Mouse (Mus musculus) forebrain, embryonic 11.5 days (tissue): Measurements from ENCODE around the gene Csdc2. TPM values are rescaled to one million over a fixed set of nuclear protein-coding genes. Genes with fewer than 3 reads are reported as not detected.

Experiments
- ATAC-seq: fragments of 200-750 bp; cut with Nextera tagmentation; replicated peaks from 2 replicates; pipeline ENCODE4 v1.8.0; 2017; ENCODE audit warnings: moderate TSS enrichment; ENCODE audit not compliant: low FRiP score
- DNase-seq: peaks from one replicate; pipeline ENCODE4 v3.0.0-alpha.2; 2017; ENCODE audit warnings: low spot score
- H3K27ac ChIP-seq: fragments of 300-500 bp; sonication (generic); 2 replicates; pipeline ENCODE4 v1.5.1; 2014; ENCODE audit warnings: low read depth, low read length
- H3K27me3 ChIP-seq: fragments of 300-500 bp; sonication (generic); 2 replicates; pipeline ENCODE4 v1.6.1; 2014; ENCODE audit warnings: mild to moderate bottlenecking, low read length, mixed read lengths; ENCODE audit not compliant: control insufficient read depth, insufficient read depth
- H3K36me3 ChIP-seq: fragments of 300-500 bp; sonication (generic); 2 replicates; pipeline ENCODE4 v1.6.1; 2014; ENCODE audit warnings: mild to moderate bottlenecking, low read length, moderate library complexity, mixed read lengths; ENCODE audit not compliant: control insufficient read depth, insufficient read depth
- H3K4me1 ChIP-seq: fragments of 300-500 bp; sonication (generic); replicated peaks from 2 replicates; pipeline ENCODE4 v1.6.1; 2014; ENCODE audit warnings: low read length, mixed read lengths; ENCODE audit not compliant: control insufficient read depth, insufficient read depth
- H3K4me2 ChIP-seq: fragments of 300-500 bp; sonication (generic); 2 replicates; pipeline ENCODE4 v1.6.1; 2014; ENCODE audit warnings: low read depth, mild to moderate bottlenecking, low read length, moderate library complexity, mixed read lengths; ENCODE audit not compliant: severe bottlenecking
- H3K4me3 ChIP-seq: fragments of 300-500 bp; sonication (generic); 2 replicates; pipeline ENCODE4 v1.5.1; 2014; ENCODE audit warnings: low read depth, low read length
- H3K9ac ChIP-seq: fragments of 300-500 bp; sonication (generic); 2 replicates; pipeline ENCODE4 v1.6.1; 2014; ENCODE audit warnings: low read length
- H3K9me3 ChIP-seq: fragments of 300-500 bp; sonication (generic); 2 replicates; pipeline ENCODE4 v1.6.1; 2016; ENCODE audit warnings: low read length, mixed read lengths; ENCODE audit not compliant: control insufficient read depth
- WGBS: fragments of 180-500 bp; shearing (Covaris S2); extraction: QIAGEN DNeasy Blood & Tissue Kit; methylation state at CpG from one replicate; pipeline ENCODE4 v1.1.7; 2014; 5-methylcytosine and 5-hydroxymethylcytosine counted together
- polyA plus RNA-seq: library from polyadenylated mRNA; unstranded; fragments of >200 nt; fragmentation: Nextera tagmentation; extraction: Ambion mirVana; gene quantifications from 2 replicates; pipeline ENCODE4 v1.2.1, GENCODE M21; 2014

Gene Csdc2
- polyA plus RNA-seq, 1 experiment from 2014 or later = 16.6 TPM

- no peak for DNase-seq
- Histone ChIP-seq H3K4me3 (no peak overlapping the region), H3K36me3 (no peaks in the 10 kb centered on the region; the same call in 1 of the 2 replicates), H3K9me3 (no peaks in the 10 kb centered on the region), H3K27ac (no peak overlapping the region), H3K9ac (no peak overlapping the region), H3K4me2 (no peak overlapping the region), H3K27me3 (no peaks in the 10 kb centered on the region), H3K4me1 (no peaks in the 10 kb centered on the region)
- no peak for ATAC-seq
- WGBS = 86% methylated on average over 5 of the region's 5 CpGs
These were observed 17.5 kb upstream of the Csdc2 start for GRCm38 (mm10) chr15:81919062-81919461.

- H3K4me2 ChIP-seq = no peak overlapping the region
- H3K27me3 ChIP-seq = no peaks in the 10 kb centered on the region
- no peak overlapping the region for H3K27ac ChIP-seq
- H3K9me3 ChIP-seq = no peaks in the 10 kb centered on the region
- H3K4me3 ChIP-seq = no peak overlapping the region
- no peak overlapping the region for H3K9ac ChIP-seq
- DNase-seq = no peak
- 87% methylated on average over 10 of the region's 10 CpGs for WGBS
- no peaks in the 10 kb centered on the region; the same call in 1 of the 2 replicates for H3K36me3 ChIP-seq
- no peak for ATAC-seq
- H3K4me1 ChIP-seq = peaks cover 5% of the 10 kb centered on the region; the same call in 1 of the 2 replicates
These were observed 15.9 kb upstream of the Csdc2 start for GRCm38 (mm10) chr15:81920546-81921217.

- H3K9me3 ChIP-seq = no peaks in the 10 kb centered on the region
- no peak overlapping the region for H3K4me3 ChIP-seq
- H3K9ac ChIP-seq = no peak overlapping the region
- no peak for ATAC-seq
- no peaks in the 10 kb centered on the region for H3K27me3 ChIP-seq
- 73% methylated on average over 5 of the region's 5 CpGs for WGBS
- no peak for DNase-seq
- no peak overlapping the region for H3K27ac ChIP-seq
- H3K36me3 ChIP-seq = no peaks in the 10 kb centered on the region; the same call in 1 of the 2 replicates
- peaks cover 5% of the 10 kb centered on the region; the same call in 1 of the 2 replicates for H3K4me1 ChIP-seq
- no peak overlapping the region for H3K4me2 ChIP-seq
These were observed 15.3 kb upstream of the Csdc2 start for GRCm38 (mm10) chr15:81921255-81921654.

GRCm38 (mm10) chr15:81924933-81925332, 11.6 kb upstream of the Csdc2 start:
- no peak for DNase-seq
- Histone ChIP-seq H3K27me3 (no peaks in the 10 kb centered on the region), H3K4me1 (peaks cover 5% of the 10 kb centered on the region; the same call in 1 of the 2 replicates), H3K4me2 (peak overlapping the region; percentile 92; the same call in 1 of the 2 replicates), H3K36me3 (no peaks in the 10 kb centered on the region), H3K9ac (no peak overlapping the region), H3K4me3 (peak overlapping the region; percentile 61), H3K27ac (no peak overlapping the region), H3K9me3 (no peaks in the 10 kb centered on the region)
- no peak for ATAC-seq
- 89% methylated on average over 11 of the region's 11 CpGs for WGBS

- peak; percentile 95 for ATAC-seq
These were observed 10.7 kb upstream of the Csdc2 start, which contains the start of gene Polr3h for GRCm38 (mm10) chr15:81925760-81926445. Polr3h (minus strand) TSS chr15:81926240.

GRCm38 (mm10) chr15:81926446-81926822, 10.1 kb upstream of the Csdc2 start:
- H3K4me1 ChIP-seq = peaks cover 5% of the 10 kb centered on the region; the same call in 1 of the 2 replicates
- H3K4me3 ChIP-seq = peak overlapping the region; percentile 61; the same call in 1 of the 2 replicates
- peak overlapping the region; percentile 87 for H3K27ac ChIP-seq
- no peaks in the 10 kb centered on the region for H3K27me3 ChIP-seq
- H3K9ac ChIP-seq = no peak overlapping the region
- no peaks in the 10 kb centered on the region for H3K9me3 ChIP-seq
- 30% methylated on average over 9 of the region's 9 CpGs for WGBS
- ATAC-seq (no peak; the same call in 1 of the 2 replicates), DNase-seq (no peak)
- H3K4me2 ChIP-seq = 0 out of 2 replicates have a peak overlapping the region, but pooled peaks have one; percentile 5
- no peaks in the 10 kb centered on the region for H3K36me3 ChIP-seq

More at GRCm38 (mm10) chr15:81925760-81926445, 10.7 kb upstream of the Csdc2 start, which contains the start of gene Polr3h:
- H3K9me3 ChIP-seq = no peaks in the 10 kb centered on the region
- H3K27me3 ChIP-seq = no peaks in the 10 kb centered on the region
- H3K27ac ChIP-seq = peak within 1 kb of the TSS; percentile 87
- peak within 1 kb of the TSS; percentile 70 for H3K9ac ChIP-seq
- WGBS = under 1% methylated on average over 54 of the region's 54 CpGs
- peaks cover 5% of the 10 kb centered on the region; the same call in 1 of the 2 replicates for H3K4me1 ChIP-seq
- H3K4me3 ChIP-seq = peak within 1 kb of the TSS; percentile 61
- H3K36me3 ChIP-seq = no peaks in the 10 kb centered on the region
- peak within 1 kb of the TSS; percentile 92 for H3K4me2 ChIP-seq
- peak; percentile 99 for DNase-seq

- 68% methylated on average over 4 of the region's 4 CpGs for WGBS
- H3K27me3 ChIP-seq = no peaks in the 10 kb centered on the region
- no peak overlapping the region for H3K4me2 ChIP-seq
- DNase-seq = no peak
- H3K4me3 ChIP-seq = no peak overlapping the region
- no peak overlapping the region for H3K27ac ChIP-seq
- no peaks in the 10 kb centered on the region for H3K9me3 ChIP-seq
- H3K36me3 ChIP-seq = no peaks in the 10 kb centered on the region
- peaks cover 6% of the 10 kb centered on the region; the same call in 1 of the 2 replicates for H3K4me1 ChIP-seq
- no peak for ATAC-seq
- no peak overlapping the region for H3K9ac ChIP-seq
These were observed 8.8 kb upstream of the Csdc2 start for GRCm38 (mm10) chr15:81927741-81928140.

GRCm38 (mm10) chr15:81928277-81928676, 8.3 kb upstream of the Csdc2 start:
- H3K4me1 ChIP-seq = peaks cover 7% of the 10 kb centered on the region; the same call in 1 of the 2 replicates
- H3K36me3 ChIP-seq = no peaks in the 10 kb centered on the region
- DNase-seq = no peak
- H3K4me2 ChIP-seq = no peak overlapping the region
- no peak for ATAC-seq
- H3K27me3 ChIP-seq = no peaks in the 10 kb centered on the region
- H3K9ac ChIP-seq = peak overlapping the region; percentile 20; the same call in 1 of the 2 replicates
- H3K9me3 ChIP-seq = no peaks in the 10 kb centered on the region
- 59% methylated on average over 11 of the region's 11 CpGs for WGBS
- no peak overlapping the region for H3K4me3 ChIP-seq
- no peak overlapping the region for H3K27ac ChIP-seq
